Mouse (Mus musculus): Measurements from ENCODE around the gene Wasf1. TPM values are rescaled to one million over a fixed set of nuclear protein-coding genes. Genes with fewer than 3 reads are reported as not detected.
A peak's percentile ranks its signal among the peaks of the same experiment; 100 is the strongest.

Wasf1 gene
- total and polyA plus RNA-seq, 3 experiments = 1.6 to 14.4 TPM; not detected in 1

- TF ChIP-seq MAX (IDR thresholded peaks at IDR 0.05; ENCODE audit: low read length) = no peak
- TF ChIP-seq ZC3H11A (IDR thresholded peaks at IDR 0.05; ENCODE audit: low read depth, low read length) = no peak
- TF ChIP-seq E2F4 (IDR thresholded peaks at IDR 0.05; ENCODE audit: borderline replicate concordance, low read depth, low read length) = no peak
- TF ChIP-seq HCFC1 (IDR thresholded peaks at IDR 0.05; ENCODE audit: low read depth, low read length) = no peak
- no peak for TF ChIP-seq RCOR1 (IDR thresholded peaks at IDR 0.05; ENCODE audit: low read depth, low read length)
- no peak for TF ChIP-seq USF1 (IDR thresholded peaks at IDR 0.05; ENCODE audit: low read depth, low read length)
- TF ChIP-seq MYB (IDR thresholded peaks at IDR 0.05; ENCODE audit: low read depth, low read length) = no peak
- no peak for TF ChIP-seq KAT2A (conservative IDR thresholded peaks at IDR 0.05; ENCODE audit: low read depth, low read length)
- TF ChIP-seq SMC3 (IDR thresholded peaks at IDR 0.05; ENCODE audit: low read depth, low read length) = no peak
- DNase-seq (ENCODE audit: low read depth, low spot score) = no peak
- H3K79me2 ChIP-seq (ENCODE audit: control insufficient read depth, insufficient read depth, low read length, poor library complexity) = no peaks in the 10 kb centered on the region
- H3K4me3 ChIP-seq (ENCODE audit: control insufficient read depth in 1 of 2, insufficient read depth in 1 of 2, low read depth in 2 of 2, low read length in 2 of 2) = no peak overlapping the region
- no peak overlapping the region for H3K27ac ChIP-seq (ENCODE audit: control insufficient read depth, low read depth, low read length)
- H3K27me3 ChIP-seq (ENCODE audit: control insufficient read depth in 1 of 2, insufficient read depth in 2 of 2, low read length in 2 of 2) = no peaks in the 10 kb centered on the region
- H3K9me3 ChIP-seq (replicated peaks; ENCODE audit: insufficient read depth, low read length) = no peaks in the 10 kb centered on the region
- no peak overlapping the region for H3K9ac ChIP-seq (ENCODE audit: control insufficient read depth, low read depth, low read length, poor library complexity, severe bottlenecking)
- H3K36me3 ChIP-seq (ENCODE audit: control insufficient read depth in 1 of 2, insufficient read depth in 2 of 2, low read length in 2 of 2) = peaks cover 9 to 17% of the 10 kb centered on the region in 2 experiments
- H3K4me1 ChIP-seq (ENCODE audit: control insufficient read depth in 1 of 2, insufficient read depth in 2 of 2, low read length in 2 of 2) = peaks cover 3 to 8% of the 10 kb centered on the region in 2 experiments
Observed at GRCm38 (mm10) chr10:40847176-40847874, 36.0 kb upstream of the Wasf1 start.

- no peaks in the 10 kb centered on the region for H3K9me3 ChIP-seq (replicated peaks; ENCODE audit: insufficient read depth, low read length)
- H3K79me2 ChIP-seq (ENCODE audit: control insufficient read depth, insufficient read depth, low read length, poor library complexity) = no peaks in the 10 kb centered on the region
- no peak overlapping the region for H3K9ac ChIP-seq (ENCODE audit: control insufficient read depth, low read depth, low read length, poor library complexity, severe bottlenecking)
- TF ChIP-seq GATA1 (IDR thresholded peaks at IDR 0.05; ENCODE audit: low read depth, low read length) (0 out of 2 replicates have a peak, but pooled peaks have one; percentile 32), HCFC1 (IDR thresholded peaks at IDR 0.05; ENCODE audit: low read depth, low read length) (no peak), MYC (IDR thresholded peaks at IDR 0.05; ENCODE audit: low read depth, low read length) (no peak), ZNF384 (IDR thresholded peaks at IDR 0.05; ENCODE audit: low read depth, low read length) (no peak), KAT2A (conservative IDR thresholded peaks at IDR 0.05; ENCODE audit: low read depth, low read length) (no peak), CTCF (IDR thresholded peaks at IDR 0.05 in 2 of 3, conservative IDR thresholded peaks at IDR 0.05 in 1 of 3; ENCODE audit: control insufficient read depth in 1 of 3, insufficient read depth in 1 of 3, low read depth in 2 of 3, low read length in 3 of 3, poor library complexity in 1 of 3, severe bottlenecking in 1 of 3) (no peak), MYB (IDR thresholded peaks at IDR 0.05; ENCODE audit: low read depth, low read length) (no peak), EP300 (IDR thresholded peaks at IDR 0.05; ENCODE audit: low read depth in 1 of 2, low read length in 2 of 2) (0 out of 4 replicates have a peak, but pooled peaks of 1 of the 2 experiments have one; percentile 32), SIN3A (IDR thresholded peaks at IDR 0.05; ENCODE audit: low read length) (no peak), GABPA (IDR thresholded peaks at IDR 0.05; ENCODE audit: low read depth, low read length) (no peak), MAFK (IDR thresholded peaks at IDR 0.05; ENCODE audit: borderline replicate concordance, low read depth, low read length) (peak; percentile 68; the same call in 1 of the 2 replicates), POLR2AphosphoS5 (IDR thresholded peaks at IDR 0.05; ENCODE audit: borderline replicate concordance, low read depth, low read length) (no peak), ETS1 (IDR thresholded peaks at IDR 0.05; ENCODE audit: low read depth, low read length) (peak; percentile 70)
- DNase-seq (ENCODE audit: low read depth, low spot score) = peak; percentile 40
- H3K27me3 ChIP-seq (ENCODE audit: control insufficient read depth in 1 of 2, insufficient read depth in 2 of 2, low read length in 2 of 2) = no peaks in the 10 kb centered on the region
- H3K27ac ChIP-seq (ENCODE audit: control insufficient read depth, low read depth, low read length) = no peak overlapping the region
- peaks cover 9 to 18% of the 10 kb centered on the region in 2 experiments for H3K36me3 ChIP-seq (ENCODE audit: control insufficient read depth in 1 of 2, insufficient read depth in 2 of 2, low read length in 2 of 2)
- H3K4me3 ChIP-seq (ENCODE audit: control insufficient read depth in 1 of 2, insufficient read depth in 1 of 2, low read depth in 2 of 2, low read length in 2 of 2) = no peak overlapping the region
- H3K4me1 ChIP-seq (ENCODE audit: control insufficient read depth in 1 of 2, insufficient read depth in 2 of 2, low read length in 2 of 2) = peaks cover 3 to 8% of the 10 kb centered on the region in 2 experiments
Observed at GRCm38 (mm10) chr10:40850644-40851043, 32.6 kb upstream of the Wasf1 start.

All from MEL (cell line).